Mouse (Mus musculus): Measurements from ENCODE around the gene Gm11239.
"Not testable (repeated sequence)": the region's sequence is repeated elsewhere in the genome, so short reads cannot be mapped to it uniquely, and the experiment has no call there.

The Gm11239 gene

DNA sequence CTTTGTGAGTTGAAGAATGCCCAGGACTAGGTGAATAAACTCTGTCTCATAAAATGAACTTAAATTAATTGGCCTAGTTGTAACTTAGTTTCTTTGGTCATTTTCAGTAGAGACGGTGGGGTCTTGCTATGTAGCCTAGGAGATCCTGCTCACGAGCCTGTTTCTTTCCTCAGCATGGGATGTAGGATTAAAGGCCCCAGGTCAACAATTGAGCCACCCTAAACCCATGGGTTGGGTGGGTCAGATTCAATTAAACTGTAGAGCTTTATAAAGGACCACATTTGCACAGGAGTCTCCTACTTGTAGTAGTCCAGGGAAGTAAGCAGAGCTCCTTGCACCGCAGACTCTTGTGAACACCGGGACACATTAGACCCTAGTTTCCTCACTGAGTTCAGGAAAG lies at the start of gene Gm11239:
Gm11239 (plus strand) TSS at position 301 of the 400 bp plus-strand sequence.
- DNase-seq (ENCODE audit: low spot score): not testable (repeated sequence)

DNA sequence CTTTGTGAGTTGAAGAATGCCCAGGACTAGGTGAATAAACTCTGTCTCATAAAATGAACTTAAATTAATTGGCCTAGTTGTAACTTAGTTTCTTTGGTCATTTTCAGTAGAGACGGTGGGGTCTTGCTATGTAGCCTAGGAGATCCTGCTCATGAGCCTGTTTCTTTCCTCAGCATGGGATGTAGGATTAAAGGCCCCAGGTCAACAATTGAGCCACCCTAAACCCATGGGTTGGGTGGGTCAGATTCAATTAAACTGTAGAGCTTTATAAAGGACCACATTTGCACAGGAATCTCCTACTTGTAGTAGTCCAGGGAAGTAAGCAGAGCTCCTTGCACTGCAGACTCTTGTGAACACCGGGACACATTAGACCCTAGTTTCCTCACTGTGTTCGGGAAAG lies 45.5 kb upstream of the Gm11239 start, which contains the start of gene Gm11237:
Gm11237 (plus strand) TSS at position 301 of the 400 bp plus-strand sequence.
- DNase-seq (ENCODE audit: low spot score): not testable (repeated sequence)

DNA sequence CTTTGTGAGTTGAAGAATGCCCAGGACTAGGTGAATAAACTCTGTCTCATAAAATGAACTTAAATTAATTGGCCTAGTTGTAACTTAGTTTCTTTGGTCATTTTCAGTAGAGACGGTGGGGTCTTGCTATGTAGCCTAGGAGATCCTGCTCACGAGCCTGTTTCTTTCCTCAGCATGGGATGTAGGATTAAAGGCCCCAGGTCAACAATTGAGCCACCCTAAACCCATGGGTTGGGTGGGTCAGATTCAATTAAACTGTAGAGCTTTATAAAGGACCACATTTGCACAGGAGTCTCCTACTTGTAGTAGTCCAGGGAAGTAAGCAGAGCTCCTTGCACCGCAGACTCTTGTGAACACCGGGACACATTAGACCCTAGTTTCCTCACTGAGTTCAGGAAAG lies 30.3 kb upstream of the Gm11239 start, which contains the start of gene Gm11236:
Gm11236 (plus strand) TSS at position 301 of the 400 bp plus-strand sequence.
- not testable (repeated sequence) for DNase-seq (ENCODE audit: low spot score)

DNA sequence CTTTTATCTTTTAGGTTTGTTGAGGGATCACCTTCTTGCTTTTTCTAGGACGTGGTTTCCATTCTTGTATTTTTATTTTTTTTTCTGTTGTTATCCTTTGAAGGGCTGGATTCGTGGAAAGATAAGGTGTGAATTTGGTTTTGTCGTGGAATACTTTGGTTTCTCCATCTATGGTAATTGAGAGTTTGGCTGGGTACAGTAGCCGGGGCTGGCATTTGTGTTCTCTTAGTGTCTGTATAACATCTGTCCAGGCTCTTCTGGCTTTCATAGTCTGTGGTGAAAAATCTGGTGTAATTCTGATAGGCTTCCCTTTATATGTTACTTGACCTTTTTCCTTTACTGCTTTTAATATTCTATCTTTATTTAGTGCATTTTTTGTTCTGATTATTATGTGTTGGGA lies 6.3 kb upstream of the Gm11239 start:
- not testable (repeated sequence) for DNase-seq (ENCODE audit: low spot score)

DNA sequence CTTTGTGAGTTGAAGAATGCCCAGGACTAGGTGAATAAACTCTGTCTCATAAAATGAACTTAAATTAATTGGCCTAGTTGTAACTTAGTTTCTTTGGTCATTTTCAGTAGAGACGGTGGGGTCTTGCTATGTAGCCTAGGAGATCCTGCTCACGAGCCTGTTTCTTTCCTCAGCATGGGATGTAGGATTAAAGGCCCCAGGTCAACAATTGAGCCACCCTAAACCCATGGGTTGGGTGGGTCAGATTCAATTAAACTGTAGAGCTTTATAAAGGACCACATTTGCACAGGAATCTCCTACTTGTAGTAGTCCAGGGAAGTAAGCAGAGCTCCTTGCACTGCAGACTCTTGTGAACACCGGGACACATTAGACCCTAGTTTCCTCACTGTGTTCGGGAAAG lies 15.1 kb downstream of the Gm11239 start, which contains the start of gene Gm428:
Gm428 (plus strand) TSS at position 301 of the 400 bp plus-strand sequence.
- DNase-seq (ENCODE audit: low spot score): not testable (repeated sequence)

DNA sequence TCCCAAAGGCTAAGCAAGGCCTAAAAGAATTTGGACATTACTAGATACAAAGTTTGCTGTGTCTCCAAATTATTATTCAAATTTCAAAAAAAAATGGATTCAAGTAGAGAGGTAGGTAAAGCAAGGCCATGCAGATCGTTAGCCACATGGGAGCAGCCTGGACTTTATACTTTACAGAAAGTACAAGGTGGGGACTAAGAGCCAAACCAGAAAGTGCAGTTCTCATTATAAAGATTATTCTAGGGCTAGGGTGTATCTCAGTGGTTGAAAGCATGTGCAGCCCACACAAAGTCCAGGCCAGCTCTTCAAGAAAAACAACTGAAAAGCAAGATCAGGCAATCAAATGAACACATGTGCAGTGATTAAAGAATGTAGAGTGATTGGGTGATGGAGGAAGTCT lies 50.6 kb downstream of the Gm11239 start:
- DNase-seq (ENCODE audit: low spot score): no peak

DNA sequence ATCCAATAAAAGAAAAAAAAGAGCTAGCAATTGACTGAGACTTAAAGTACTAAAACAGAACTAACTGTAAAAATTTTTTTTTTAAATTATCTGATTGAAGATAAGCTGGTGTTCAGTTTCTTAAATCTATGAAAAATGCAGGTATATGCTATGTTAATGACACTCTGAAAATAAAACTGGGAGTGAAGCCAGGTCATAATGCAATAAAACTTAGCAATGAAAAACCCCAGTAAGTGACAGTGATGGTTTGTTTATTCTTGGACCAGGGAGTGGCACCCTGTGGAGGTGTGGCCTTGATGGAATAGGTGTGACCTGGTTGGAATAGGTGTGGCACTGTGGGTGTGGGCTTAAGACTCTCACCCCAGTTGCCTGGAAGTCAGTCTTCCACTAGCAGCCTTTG lies 51.7 kb downstream of the Gm11239 start:
- DNase-seq (ENCODE audit: low spot score): no peak
